Mouse (Mus musculus) limb, embryonic 11.5 days (tissue): ENCODE measurements around the gene Ugt1a1. TPM values are rescaled to one million over a fixed set of nuclear protein-coding genes. Genes with fewer than 3 reads are reported as not detected.

Experiments
- ATAC-seq: fragments of 200-750 bp; cut with Nextera tagmentation; 2 replicates; pipeline ENCODE4 v1.8.0; 2017; ENCODE audit warnings: low read depth; ENCODE audit not compliant: insufficient number of reproducible peaks, low FRiP score, low TSS enrichment
- DNase-seq: peaks from one replicate; pipeline ENCODE4 v3.0.0-alpha.2; 2015; ENCODE audit warnings: low spot score
- H3K27ac ChIP-seq: fragments of 300-500 bp; sonication (generic); replicated peaks from 2 replicates; pipeline ENCODE4 v1.5.1; 2014; ENCODE audit warnings: low read depth, mild to moderate bottlenecking, low read length
- H3K27me3 ChIP-seq: fragments of 300-500 bp; sonication (generic); 2 replicates; pipeline ENCODE4 v1.6.1; 2014; ENCODE audit warnings: mild to moderate bottlenecking, low read length, mixed read lengths; ENCODE audit not compliant: control insufficient read depth, insufficient read depth
- H3K36me3 ChIP-seq: fragments of 300-500 bp; sonication (generic); 2 replicates; pipeline ENCODE4 v1.6.1; 2014; ENCODE audit warnings: mild to moderate bottlenecking, low read length, moderate library complexity, mixed read lengths; ENCODE audit not compliant: control insufficient read depth, insufficient read depth
- H3K4me1 ChIP-seq: fragments of 300-500 bp; sonication (generic); 2 replicates; pipeline ENCODE4 v1.6.1; 2014; ENCODE audit warnings: low read length, mixed read lengths; ENCODE audit not compliant: control insufficient read depth, insufficient read depth
- H3K4me2 ChIP-seq: fragments of 300-500 bp; sonication (generic); 2 replicates; pipeline ENCODE4 v1.6.1; 2014; ENCODE audit warnings: low read depth, mild to moderate bottlenecking, moderate library complexity; ENCODE audit not compliant: severe bottlenecking
- H3K4me3 ChIP-seq: fragments of 300-500 bp; sonication (generic); 2 replicates; pipeline ENCODE4 v1.5.1; 2014; ENCODE audit warnings: low read depth, low read length
- H3K9ac ChIP-seq: fragments of 300-500 bp; sonication (generic); 2 replicates; pipeline ENCODE4 v1.6.1; 2014; ENCODE audit warnings: mild to moderate bottlenecking, low read length
- H3K9me3 ChIP-seq: fragments of 300-500 bp; sonication (generic); 2 replicates; pipeline ENCODE4 v1.6.1; 2016; ENCODE audit warnings: low read length; ENCODE audit not compliant: control insufficient read depth
- WGBS: fragments of 180-500 bp; shearing (Covaris S2); extraction: QIAGEN DNeasy Blood & Tissue Kit; methylation state at CpG from one replicate; pipeline ENCODE4 v1.1.7; 2014; 5-methylcytosine and 5-hydroxymethylcytosine counted together
- polyA plus RNA-seq: library from polyadenylated mRNA; unstranded; fragments of >200 nt; fragmentation: Nextera tagmentation; extraction: Ambion mirVana; gene quantifications from 2 replicates; pipeline ENCODE4 v1.2.1, GENCODE M21; 2014

Gene Ugt1a1
- polyA plus RNA-seq, 1 experiment from 2014 or later, result not detected

GRCm38 (mm10) chr1:88240579-88240978, 28.8 kb downstream of the Ugt1a1 start:
- 75% methylated on average over 4 of the region's 4 CpGs for WGBS

GRCm38 (mm10) chr1:88243861-88244260, 32.1 kb downstream of the Ugt1a1 start:
- no peak overlapping the region for H3K4me2 ChIP-seq
- H3K36me3 ChIP-seq, result no peaks in the 10 kb centered on the region
- no peaks in the 10 kb centered on the region for H3K27me3 ChIP-seq
- no peak overlapping the region for H3K4me3 ChIP-seq
- H3K9ac ChIP-seq, result no peak overlapping the region
- peaks cover 95% of the 10 kb centered on the region for H3K9me3 ChIP-seq
- WGBS, result 67% methylated on average over 5 of the region's 5 CpGs
- ATAC-seq (no peak), DNase-seq (no peak)
- H3K4me1 ChIP-seq, result no peaks in the 10 kb centered on the region
- H3K27ac ChIP-seq, result no peak overlapping the region

More at GRCm38 (mm10) chr1:88240579-88240978, 28.8 kb downstream of the Ugt1a1 start:
- H3K4me1 ChIP-seq, result no peaks in the 10 kb centered on the region
- H3K4me2 ChIP-seq, result no peak overlapping the region
- DNase-seq, result no peak
- H3K36me3 ChIP-seq, result no peaks in the 10 kb centered on the region
- no peaks in the 10 kb centered on the region for H3K27me3 ChIP-seq
- no peak for ATAC-seq
- peaks cover 92% of the 10 kb centered on the region for H3K9me3 ChIP-seq
- H3K4me3 ChIP-seq, result no peak overlapping the region
- H3K9ac ChIP-seq, result no peak overlapping the region
- H3K27ac ChIP-seq, result no peak overlapping the region

- whole genome bisulfite sequencing, result 78% methylated on average over 6 of the region's 6 CpGs
- no peak for DNase-seq
Observed at GRCm38 (mm10) chr1:88245881-88246280, 34.1 kb downstream of the Ugt1a1 start.

GRCm38 (mm10) chr1:88246386-88246785, 34.6 kb downstream of the Ugt1a1 start:
- no peak overlapping the region for H3K9ac ChIP-seq
- H3K27me3 ChIP-seq, result no peaks in the 10 kb centered on the region
- no peak overlapping the region for H3K4me2 ChIP-seq
- ATAC-seq, result no peak
- DNase-seq, result no peak
- 52% methylated on average over 6 of the region's 6 CpGs for WGBS
- H3K36me3 ChIP-seq, result no peaks in the 10 kb centered on the region
- H3K4me3 ChIP-seq, result no peak overlapping the region
- H3K27ac ChIP-seq, result no peak overlapping the region
- H3K9me3 ChIP-seq, result peaks cover 95% of the 10 kb centered on the region
- H3K4me1 ChIP-seq, result no peaks in the 10 kb centered on the region

More at GRCm38 (mm10) chr1:88245881-88246280, 34.1 kb downstream of the Ugt1a1 start:
- Histone ChIP-seq H3K4me3 (no peak overlapping the region), H3K36me3 (no peaks in the 10 kb centered on the region), H3K4me2 (no peak overlapping the region), H3K9ac (no peak overlapping the region), H3K27ac (no peak overlapping the region), H3K9me3 (peaks cover 95% of the 10 kb centered on the region), H3K4me1 (no peaks in the 10 kb centered on the region), H3K27me3 (no peaks in the 10 kb centered on the region)
- no peak for ATAC-seq

GRCm38 (mm10) chr1:88247660-88248059, 35.9 kb downstream of the Ugt1a1 start:
- 60% methylated on average over 2 of the region's 2 CpGs for WGBS
- H3K9ac ChIP-seq, result no peak overlapping the region
- H3K4me2 ChIP-seq, result no peak overlapping the region
- H3K4me3 ChIP-seq, result no peak overlapping the region
- no peak for DNase-seq
- ATAC-seq, result no peak
- H3K27ac ChIP-seq, result no peak overlapping the region
- no peaks in the 10 kb centered on the region for H3K4me1 ChIP-seq
- H3K9me3 ChIP-seq, result peaks cover 95% of the 10 kb centered on the region
- no peaks in the 10 kb centered on the region for H3K36me3 ChIP-seq
- H3K27me3 ChIP-seq, result no peaks in the 10 kb centered on the region

GRCm38 (mm10) chr1:88248658-88249057, 36.9 kb downstream of the Ugt1a1 start:
- DNase-seq (no peak), ATAC-seq (no peak)
- H3K4me1 ChIP-seq, result no peaks in the 10 kb centered on the region
- H3K4me2 ChIP-seq, result no peak overlapping the region
- H3K27me3 ChIP-seq, result no peaks in the 10 kb centered on the region
- H3K27ac ChIP-seq, result no peak overlapping the region
- peaks cover 92% of the 10 kb centered on the region for H3K9me3 ChIP-seq
- no peaks in the 10 kb centered on the region for H3K36me3 ChIP-seq
- 78% methylated on average over 4 of the region's 4 CpGs for WGBS
- no peak overlapping the region for H3K4me3 ChIP-seq
- no peak overlapping the region for H3K9ac ChIP-seq

GRCm38 (mm10) chr1:88249596-88249995, 37.8 kb downstream of the Ugt1a1 start:
- ATAC-seq (no peak), DNase-seq (no peak)
- peaks cover 92% of the 10 kb centered on the region for H3K9me3 ChIP-seq
- H3K36me3 ChIP-seq, result no peaks in the 10 kb centered on the region
- H3K27ac ChIP-seq, result no peak overlapping the region
- no peak overlapping the region for H3K4me3 ChIP-seq
- no peaks in the 10 kb centered on the region for H3K27me3 ChIP-seq
- no peak overlapping the region for H3K4me2 ChIP-seq
- H3K4me1 ChIP-seq, result no peaks in the 10 kb centered on the region
- H3K9ac ChIP-seq, result no peak overlapping the region
- 79% methylated on average over 7 of the region's 7 CpGs for WGBS

GRCm38 (mm10) chr1:88250023-88250422, 38.3 kb downstream of the Ugt1a1 start:
- no peak for ATAC-seq
- no peak for DNase-seq
- WGBS, result 81% methylated on average over 5 of the region's 5 CpGs
- no peak overlapping the region for H3K4me3 ChIP-seq
- H3K27ac ChIP-seq, result no peak overlapping the region
- H3K4me2 ChIP-seq, result no peak overlapping the region
- no peaks in the 10 kb centered on the region for H3K36me3 ChIP-seq
- peaks cover 92% of the 10 kb centered on the region for H3K9me3 ChIP-seq
- H3K27me3 ChIP-seq, result no peaks in the 10 kb centered on the region
- no peaks in the 10 kb centered on the region for H3K4me1 ChIP-seq
- no peak overlapping the region for H3K9ac ChIP-seq

- H3K4me2 ChIP-seq, result no peak overlapping the region
- ATAC-seq, result no peak
- H3K36me3 ChIP-seq, result no peaks in the 10 kb centered on the region
- no peaks in the 10 kb centered on the region for H3K27me3 ChIP-seq
- WGBS, result 76% methylated on average over 8 of the region's 8 CpGs
- H3K4me3 ChIP-seq, result no peak overlapping the region
- H3K9me3 ChIP-seq, result peaks cover 90% of the 10 kb centered on the region
- H3K4me1 ChIP-seq, result no peaks in the 10 kb centered on the region
- no peak overlapping the region for H3K9ac ChIP-seq
- no peak overlapping the region for H3K27ac ChIP-seq
- no peak for DNase-seq
Observed at GRCm38 (mm10) chr1:88253106-88253505, 41.3 kb downstream of the Ugt1a1 start.
